Mouse (Mus musculus) heart, embryonic 14.5 days (tissue): Measurements from ENCODE around the gene Klhl21. TPM values are rescaled to one million over a fixed set of nuclear protein-coding genes. Genes with fewer than 3 reads are reported as not detected.

Source experiments
- ATAC-seq: fragments of 200-750 bp; cut with Nextera tagmentation; 2 replicates; pipeline ENCODE4 v1.8.0; 2017; ENCODE audit warnings: low read depth, moderate TSS enrichment; ENCODE audit not compliant: insufficient number of reproducible peaks, insufficient read depth, low FRiP score
- H3K27ac ChIP-seq, 2 experiments: fragments of 200-500 bp in 1 of 2; fragments of 300-500 bp in 1 of 2; sonication (generic) in 1 of 2; replicated peaks in 1 of 2; 2 replicates each; pipeline ENCODE4 v1.5.1; 2012 to 2014; ENCODE audit warnings: low read depth in 2 of 2, low read length in 2 of 2, control low read depth in 1 of 2, mild to moderate bottlenecking in 1 of 2, mixed read lengths in 1 of 2; ENCODE audit not compliant: control insufficient read depth in 1 of 2, insufficient read depth in 1 of 2
- H3K27me3 ChIP-seq: fragments of 300-500 bp; sonication (generic); 2 replicates; pipeline ENCODE4 v1.6.1; 2014; ENCODE audit warnings: mild to moderate bottlenecking, low read length, control low read depth; ENCODE audit not compliant: control insufficient read depth, insufficient read depth
- H3K36me3 ChIP-seq: fragments of 300-500 bp; sonication (generic); 2 replicates; pipeline ENCODE4 v1.6.1; 2014; ENCODE audit warnings: mild to moderate bottlenecking, control low read depth, low read length, mixed read lengths; ENCODE audit not compliant: control insufficient read depth, insufficient read depth
- H3K4me1 ChIP-seq, 2 experiments: fragments of 200-500 bp in 1 of 2; fragments of 300-500 bp in 1 of 2; sonication (generic) in 1 of 2; 2 replicates each; pipeline ENCODE4 v1.6.1; 2012 to 2014; ENCODE audit warnings: low read length in 2 of 2, control low read depth in 1 of 2, mixed read lengths in 1 of 2; ENCODE audit not compliant: control insufficient read depth in 2 of 2, insufficient read depth in 2 of 2
- H3K4me2 ChIP-seq: fragments of 300-500 bp; sonication (generic); 2 replicates; pipeline ENCODE4 v1.6.1; 2014; ENCODE audit warnings: mild to moderate bottlenecking, low read length
- H3K4me3 ChIP-seq, 2 experiments: fragments of 200-500 bp in 1 of 2; fragments of 300-500 bp in 1 of 2; sonication (generic) in 1 of 2; 2 replicates each; pipeline ENCODE4 v1.5.1; 2012 to 2014; ENCODE audit warnings: low read length in 2 of 2, mild to moderate bottlenecking in 2 of 2, control low read depth in 1 of 2, low read depth in 1 of 2, moderate library complexity in 1 of 2; ENCODE audit not compliant: control insufficient read depth in 1 of 2, insufficient read depth in 1 of 2
- H3K9ac ChIP-seq: fragments of 300-500 bp; sonication (generic); 2 replicates; pipeline ENCODE4 v1.6.1; 2014; ENCODE audit warnings: mild to moderate bottlenecking, low read length
- H3K9me3 ChIP-seq: fragments of 300-500 bp; sonication (generic); 2 replicates; pipeline ENCODE4 v1.6.1; 2016; ENCODE audit warnings: low read length, control low read depth; ENCODE audit not compliant: control insufficient read depth
- WGBS: fragments of 180-500 bp; shearing (Covaris S2); extraction: QIAGEN DNeasy Blood & Tissue Kit; methylation state at CpG from one replicate; pipeline ENCODE4 v1.1.7; 2014; 5-methylcytosine and 5-hydroxymethylcytosine counted together
- polyA plus RNA-seq: library from polyadenylated mRNA; unstranded; fragments of >200 nt; fragmentation: Nextera tagmentation; extraction: Ambion mirVana; gene quantifications from 2 replicates; pipeline ENCODE4 v1.2.1, GENCODE M21; 2014

Gene Klhl21
- polyA plus RNA-seq, 1 experiment from 2014 or later, result 17.8 TPM

DNA sequence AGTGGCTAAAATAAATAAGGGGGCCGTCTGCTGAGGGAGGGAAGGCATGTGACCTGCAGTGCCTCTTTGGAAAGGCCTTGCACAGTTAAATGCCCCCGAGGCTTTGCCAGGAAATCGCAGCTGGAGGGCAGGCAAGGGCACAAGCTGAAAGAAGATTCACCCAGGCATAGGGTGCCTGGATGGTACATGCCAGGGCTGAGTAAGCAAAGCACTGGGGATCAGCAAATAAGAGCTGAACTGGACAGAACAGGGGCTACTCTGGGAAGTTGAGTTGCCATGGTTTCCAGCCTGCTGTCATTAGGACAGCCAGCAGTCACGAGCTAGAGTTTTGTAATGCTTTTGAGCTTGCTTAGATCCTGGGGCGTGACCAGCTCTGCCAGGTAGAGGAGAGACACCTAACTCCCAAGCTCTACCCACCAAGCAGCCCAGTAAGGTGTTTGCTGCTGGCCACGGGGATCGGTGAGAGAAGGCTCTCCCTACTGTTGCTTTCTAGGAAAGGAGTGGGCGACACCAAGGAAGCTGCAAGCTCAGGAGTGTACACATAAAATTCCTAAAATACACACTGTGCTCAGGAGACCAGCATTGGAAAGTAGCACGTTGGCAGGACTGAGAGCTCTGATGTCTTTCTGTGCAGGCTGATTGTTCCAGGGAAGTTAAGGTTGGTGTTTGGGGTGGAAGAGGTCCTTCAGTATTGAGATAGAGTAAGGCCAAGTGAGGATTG is 53.9 kb downstream of the Klhl21 start:
- ATAC-seq, result no peak
- H3K36me3 ChIP-seq, result peaks cover 34% of the 10 kb centered on the region
- 63% methylated on average over 9 of the region's 9 CpGs for WGBS

DNA sequence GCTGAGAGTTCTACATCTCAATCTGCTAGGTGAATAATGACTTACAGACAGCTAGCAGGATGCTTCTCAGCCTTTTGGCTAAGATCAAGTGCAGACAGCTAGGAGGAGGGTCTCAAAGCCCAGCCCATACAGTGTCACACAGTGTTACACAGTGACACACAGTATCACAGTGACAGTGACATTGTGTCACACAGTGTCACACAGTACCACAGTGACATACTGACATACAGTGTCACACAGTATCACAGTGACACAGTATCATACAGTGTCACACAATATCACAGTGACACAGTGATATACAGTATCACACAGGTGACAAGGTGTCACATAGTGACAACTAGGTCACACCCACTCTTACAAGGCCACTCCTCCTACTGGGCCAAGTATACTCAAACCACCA is 58.7 kb downstream of the Klhl21 start:
- ATAC-seq, result no peak
- no peak overlapping the region for H3K4me2 ChIP-seq
- no peak overlapping the region for H3K4me3 ChIP-seq
- H3K4me1 ChIP-seq, result peaks cover 3 to 4% of the 10 kb centered on the region in 2 experiments; a peak in 2 of 4 replicates
- no peaks in the 10 kb centered on the region for H3K27me3 ChIP-seq
- H3K9ac ChIP-seq, result no peak overlapping the region
- no peaks in the 10 kb centered on the region for H3K36me3 ChIP-seq
- no peak overlapping the region for H3K27ac ChIP-seq
- H3K9me3 ChIP-seq, result no peaks in the 10 kb centered on the region

More for the DNA sequence above, 53.9 kb downstream of the Klhl21 start:
- no peak overlapping the region for H3K27ac ChIP-seq
- H3K9ac ChIP-seq, result no peak overlapping the region
- H3K9me3 ChIP-seq, result no peaks in the 10 kb centered on the region
- no peaks in the 10 kb centered on the region for H3K27me3 ChIP-seq
- no peak overlapping the region for H3K4me3 ChIP-seq
- no peaks in the 10 kb centered on the region for H3K4me1 ChIP-seq
- H3K4me2 ChIP-seq, result no peak overlapping the region

Other genes with a start within 250 kb of the Klhl21 start
- gene Camta1, start 146.9 kb upstream of the Klhl21 start, polyA plus RNA-seq, result 150 and 167 TPM in 2 replicates
- gene Dnajc11, start 75.1 kb upstream of the Klhl21 start, polyA plus RNA-seq, result 51.8 and 54.6 TPM in 2 replicates
- 24.0 and 26.5 TPM in 2 replicates for gene Thap3, start 19.8 kb upstream of the Klhl21 start, polyA plus RNA-seq
- gene Phf13, start 12.5 kb upstream of the Klhl21 start, polyA plus RNA-seq, result 14.6 and 14.8 TPM in 2 replicates
- gene Zbtb48, start 18.9 kb downstream of the Klhl21 start, polyA plus RNA-seq, result 11.5 and 15.8 TPM in 2 replicates
- gene Tas1r1, start 29.8 kb downstream of the Klhl21 start, polyA plus RNA-seq, result 0.09 and 0.20 TPM in 2 replicates
- 16.2 and 16.8 TPM in 2 replicates for gene Nol9, start 30.5 kb downstream of the Klhl21 start, polyA plus RNA-seq
- 8.5 and 8.6 TPM in 2 replicates for gene Plekhg5, start 63.7 kb downstream of the Klhl21 start, polyA plus RNA-seq
- gene Tnfrsf25, start 107.1 kb downstream of the Klhl21 start, polyA plus RNA-seq, result 0.34 and 0.43 TPM in 2 replicates
- gene Espn, start 143.6 kb downstream of the Klhl21 start, polyA plus RNA-seq, result 0.63 and 0.76 TPM in 2 replicates
- not detected in 2 replicates for gene Hes2, start 150.1 kb downstream of the Klhl21 start, polyA plus RNA-seq
- gene Acot7, start 169.3 kb downstream of the Klhl21 start, polyA plus RNA-seq, result 62.8 and 72.9 TPM in 2 replicates